Mouse (Mus musculus) MEL (cell line): ENCODE data around the gene Skida1. TPM values are rescaled to one million over a fixed set of nuclear protein-coding genes. Genes with fewer than 3 reads are reported as not detected.

Experiments
- DNase-seq: peaks from one replicate; pipeline ENCODE4 v3.0.0; 2011; ENCODE audit warnings: low read depth, low spot score
- H3K27ac ChIP-seq: 2 replicates; pipeline ENCODE4 v1.5.1; 2012; ENCODE audit warnings: low read depth, mild to moderate bottlenecking, control low read depth, low read length, moderate library complexity; ENCODE audit not compliant: control insufficient read depth
- H3K27me3 ChIP-seq, 2 experiments: fragments of 150-350 bp in 1 of 2; sonication (generic) in 1 of 2; 2 replicates each; pipeline ENCODE4 v1.6.1; 2012; ENCODE audit warnings: low read length in 2 of 2, mild to moderate bottlenecking in 2 of 2, improper control_type of control experiment in 1 of 2, moderate library complexity in 1 of 2; ENCODE audit not compliant: insufficient read depth in 2 of 2, control insufficient read depth in 1 of 2
- H3K36me3 ChIP-seq, 2 experiments: 2 replicates each; pipeline ENCODE4 v1.6.1; 2012 to 2014; ENCODE audit warnings: low read length in 2 of 2, improper control_type of control experiment in 1 of 2, inconsistent platforms in 1 of 2, mild to moderate bottlenecking in 1 of 2; ENCODE audit not compliant: insufficient read depth in 2 of 2, control insufficient read depth in 1 of 2
- H3K4me1 ChIP-seq, 2 experiments: fragments of 150-350 bp in 1 of 2; sonication (generic) in 1 of 2; 2 replicates each; pipeline ENCODE4 v1.6.1; 2012; ENCODE audit warnings: low read length in 2 of 2, improper control_type of control experiment in 1 of 2, mild to moderate bottlenecking in 1 of 2; ENCODE audit not compliant: insufficient read depth in 2 of 2, control insufficient read depth in 1 of 2
- H3K4me3 ChIP-seq, 2 experiments: fragments of 150-350 bp in 1 of 2; sonication (generic) in 1 of 2; 2 replicates each; pipeline ENCODE4 v1.5.1; 2012; ENCODE audit warnings: low read depth in 2 of 2, low read length in 2 of 2, mild to moderate bottlenecking in 2 of 2, moderate library complexity in 2 of 2, control low read depth in 1 of 2, improper control_type of control experiment in 1 of 2; ENCODE audit not compliant: control insufficient read depth in 1 of 2, insufficient read depth in 1 of 2
- H3K79me2 ChIP-seq: 2 replicates; pipeline ENCODE4 v1.6.1; 2012; ENCODE audit warnings: mild to moderate bottlenecking, low read length, moderate library complexity; ENCODE audit not compliant: control insufficient read depth, poor library complexity, insufficient read depth
- H3K9ac ChIP-seq: 2 replicates; pipeline ENCODE4 v1.6.1; 2012; ENCODE audit warnings: low read depth, mild to moderate bottlenecking, control low read depth, low read length, moderate library complexity; ENCODE audit not compliant: control insufficient read depth, poor library complexity, severe bottlenecking
- H3K9me3 ChIP-seq: fragments of 150-350 bp; sonication (generic); replicated peaks from 2 replicates; pipeline ENCODE4 v1.6.1; 2012; ENCODE audit warnings: mild to moderate bottlenecking, low read length, improper control_type of control experiment, moderate library complexity; ENCODE audit not compliant: insufficient read depth
- BHLHE40 ChIP-seq: IDR thresholded peaks from 2 replicates; pipeline ENCODE4 v1.6.1; 2012; ENCODE audit warnings: low read depth, mild to moderate bottlenecking, inconsistent platforms, low read length, improper control_type of control experiment, borderline replicate concordance
- CHD1 ChIP-seq: IDR thresholded peaks from 2 replicates; pipeline ENCODE4 v1.6.1; 2012; ENCODE audit warnings: low read depth, mild to moderate bottlenecking, inconsistent platforms, low read length, improper control_type of control experiment
- CHD2 ChIP-seq: IDR thresholded peaks from 2 replicates; pipeline ENCODE4 v1.6.1; 2011; ENCODE audit warnings: low read length, improper control_type of control experiment
- CTCF ChIP-seq, 3 experiments: IDR thresholded peaks in 2 of 3; conservative IDR thresholded peaks in 1 of 3; 2 replicates each; pipeline ENCODE4 v1.5.1; 2011 to 2012; ENCODE audit warnings: low read length in 3 of 3, low read depth in 2 of 3, mild to moderate bottlenecking in 2 of 3, improper control_type of control experiment in 1 of 3, inconsistent platforms in 1 of 3, mixed read lengths in 1 of 3, moderate library complexity in 1 of 3; ENCODE audit not compliant: control insufficient read depth in 1 of 3, insufficient read depth in 1 of 3, poor library complexity in 1 of 3, severe bottlenecking in 1 of 3
- E2F4 ChIP-seq: IDR thresholded peaks from 2 replicates; pipeline ENCODE4 v1.6.1; 2011; ENCODE audit warnings: low read depth, low read length, improper control_type of control experiment, borderline replicate concordance
- EP300 ChIP-seq, 2 experiments: IDR thresholded peaks; 2 replicates each; pipeline ENCODE4 v1.6.1; 2011; ENCODE audit warnings: improper control_type of control experiment in 2 of 2, low read length in 2 of 2, low read depth in 1 of 2, mild to moderate bottlenecking in 1 of 2
- ETS1 ChIP-seq: IDR thresholded peaks from 2 replicates; pipeline ENCODE4 v1.6.1; 2012; ENCODE audit warnings: low read depth, mild to moderate bottlenecking, inconsistent platforms, low read length, improper control_type of control experiment, moderate library complexity
- GABPA ChIP-seq: IDR thresholded peaks from 2 replicates; pipeline ENCODE4 v1.6.1; 2012; ENCODE audit warnings: low read depth, mild to moderate bottlenecking, inconsistent platforms, low read length, improper control_type of control experiment, moderate library complexity
- GATA1 ChIP-seq: IDR thresholded peaks from 2 replicates; pipeline ENCODE4 v1.6.1; 2011; ENCODE audit warnings: low read depth, low read length, improper control_type of control experiment
- HCFC1 ChIP-seq: IDR thresholded peaks from 2 replicates; pipeline ENCODE4 v1.6.1; 2012; ENCODE audit warnings: low read depth, mild to moderate bottlenecking, inconsistent platforms, low read length, improper control_type of control experiment, moderate library complexity
- JUND ChIP-seq: IDR thresholded peaks from 2 replicates; pipeline ENCODE4 v1.6.1; 2011; ENCODE audit warnings: low read depth, mild to moderate bottlenecking, improper control_type of control experiment, low read length
- MEF2A ChIP-seq: IDR thresholded peaks from 2 replicates; pipeline ENCODE4 v1.6.1; 2014; ENCODE audit warnings: low read depth, mild to moderate bottlenecking, inconsistent platforms, low read length, improper control_type of control experiment; ENCODE audit not compliant: poor library complexity, insufficient replicate concordance, severe bottlenecking; ENCODE audit errors: extremely low read depth
- MXI1 ChIP-seq: IDR thresholded peaks from 2 replicates; pipeline ENCODE4 v1.6.1; 2011; ENCODE audit warnings: mild to moderate bottlenecking, low read depth, low read length, improper control_type of control experiment
- NELFE ChIP-seq: IDR thresholded peaks from 2 replicates; pipeline ENCODE4 v1.6.1; 2011; ENCODE audit warnings: low read depth, low read length, improper control_type of control experiment
- NRF1 ChIP-seq: IDR thresholded peaks from 2 replicates; pipeline ENCODE4 v1.6.1; 2014; ENCODE audit warnings: low read depth, mild to moderate bottlenecking, inconsistent platforms, low read length, improper control_type of control experiment, moderate library complexity; ENCODE audit not compliant: poor library complexity, insufficient read depth, severe bottlenecking
- POLR2A ChIP-seq, 2 experiments: IDR thresholded peaks; 2 replicates each; pipeline ENCODE4 v1.6.1; 2011 to 2012; ENCODE audit warnings: low read length in 2 of 2, mild to moderate bottlenecking in 2 of 2, control low read depth in 1 of 2, improper control_type of control experiment in 1 of 2, low read depth in 1 of 2, moderate library complexity in 1 of 2; ENCODE audit not compliant: control insufficient read depth in 1 of 2, insufficient read depth in 1 of 2, poor library complexity in 1 of 2
- POLR2AphosphoS2 ChIP-seq: IDR thresholded peaks from 2 replicates; pipeline ENCODE4 v1.6.1; 2011; ENCODE audit warnings: low read length, improper control_type of control experiment
- POLR2AphosphoS5 ChIP-seq: IDR thresholded peaks from 2 replicates; pipeline ENCODE4 v1.6.1; 2012; ENCODE audit warnings: low read depth, borderline replicate concordance, mild to moderate bottlenecking, inconsistent platforms, low read length, moderate library complexity, mixed read lengths
- RAD21 ChIP-seq: IDR thresholded peaks from 2 replicates; pipeline ENCODE4 v1.6.1; 2011; ENCODE audit warnings: mild to moderate bottlenecking, low read depth, low read length, improper control_type of control experiment
- RCOR1 ChIP-seq: IDR thresholded peaks from 2 replicates; pipeline ENCODE4 v1.6.1; 2012; ENCODE audit warnings: low read depth, mild to moderate bottlenecking, inconsistent platforms, low read length, improper control_type of control experiment
- SIN3A ChIP-seq: IDR thresholded peaks from 2 replicates; pipeline ENCODE4 v1.6.1; 2012; ENCODE audit warnings: low read length, improper control_type of control experiment, inconsistent platforms
- SMC3 ChIP-seq: IDR thresholded peaks from 2 replicates; pipeline ENCODE4 v1.6.1; 2011; ENCODE audit warnings: low read depth, low read length, improper control_type of control experiment
- TAL1 ChIP-seq: IDR thresholded peaks from 2 replicates; pipeline ENCODE4 v1.6.1; 2012; ENCODE audit warnings: mild to moderate bottlenecking, inconsistent platforms, low read length, moderate library complexity, mixed read lengths
- TBP ChIP-seq: IDR thresholded peaks from 2 replicates; pipeline ENCODE4 v1.8.0; 2011; ENCODE audit warnings: low read depth, low read length, improper control_type of control experiment
- TCF12 ChIP-seq: IDR thresholded peaks from 2 replicates; pipeline ENCODE4 v1.6.1; 2014; ENCODE audit warnings: low read depth, mild to moderate bottlenecking, inconsistent platforms, low read length, improper control_type of control experiment, moderate library complexity
- UBTF ChIP-seq: IDR thresholded peaks from 2 replicates; pipeline ENCODE4 v1.6.1; 2012; ENCODE audit warnings: low read depth, mild to moderate bottlenecking, inconsistent platforms, low read length, improper control_type of control experiment, moderate library complexity, borderline replicate concordance; ENCODE audit not compliant: insufficient read depth
- USF1 ChIP-seq: IDR thresholded peaks from 2 replicates; pipeline ENCODE4 v1.6.1; 2014; ENCODE audit warnings: low read depth, mild to moderate bottlenecking, inconsistent platforms, low read length, improper control_type of control experiment, moderate library complexity
- USF2 ChIP-seq, 2 experiments: IDR thresholded peaks; 2 replicates each; pipeline ENCODE4 v1.6.1; 2011 to 2012; ENCODE audit warnings: improper control_type of control experiment in 2 of 2, low read length in 2 of 2, borderline replicate concordance in 1 of 2, inconsistent platforms in 1 of 2, low read depth in 1 of 2, mild to moderate bottlenecking in 1 of 2; ENCODE audit not compliant: insufficient read depth in 1 of 2
- ZC3H11A ChIP-seq: IDR thresholded peaks from 2 replicates; pipeline ENCODE4 v1.6.1; 2012; ENCODE audit warnings: low read depth, mild to moderate bottlenecking, inconsistent platforms, low read length, improper control_type of control experiment
- ZMIZ1 ChIP-seq: IDR thresholded peaks from 2 replicates; pipeline ENCODE4 v1.6.1; 2012; ENCODE audit warnings: low read depth, mild to moderate bottlenecking, inconsistent platforms, low read length, improper control_type of control experiment, moderate library complexity
- polyA plus RNA-seq, 2 experiments: library from polyadenylated mRNA; stranded (reverse) in 1 of 2; unstranded in 1 of 2; fragments of >175 nt in 1 of 2; fragments of >200 nt in 1 of 2; gene quantifications; 2 replicates each; pipeline versions ENCODE4 v1.2.1 to v1.2.4; 2012; ENCODE audit warnings: low replicate concordance in 2 of 2, low read depth in 1 of 2; ENCODE audit not compliant: insufficient read length in 2 of 2, insufficient read depth in 1 of 2, missing spikeins in 1 of 2
- total RNA-seq: library from RNA; depleted of rRNA; stranded (reverse); fragments of 300-350 nt; gene quantifications from 2 replicates; pipeline ENCODE4 v1.2.3, GENCODE M21; 2012

Skida1 gene
- total and polyA plus RNA-seq, 3 experiments: 0.12 to 0.88 TPM; not detected in 1

GRCm38 (mm10) chr2:18064941-18065707 is 16.3 kb upstream of the Skida1 start (continued):
- TF ChIP-seq USF1: peak; percentile 81
- TF ChIP-seq GATA1: no peak
- no peak for TF ChIP-seq RCOR1
- no peak for TF ChIP-seq JUND
- no peak for TF ChIP-seq TCF12
- no peak; the same call in 1 of the 2 replicates for TF ChIP-seq POLR2AphosphoS2
- no peak for TF ChIP-seq TAL1
- TF ChIP-seq CTCF (IDR thresholded peaks at IDR 0.05 in 2 of 3, conservative IDR thresholded peaks at IDR 0.05 in 1 of 3; ENCODE audit: control insufficient read depth in 1 of 3, insufficient read depth in 1 of 3, low read depth in 2 of 3, low read length in 3 of 3, poor library complexity in 1 of 3, severe bottlenecking in 1 of 3): 0 out of 6 replicates have a peak, but pooled peaks of 1 of the 3 experiments have one; percentile 2
- TF ChIP-seq NRF1: no peak
- 0 out of 2 replicates have a peak, but pooled peaks have one; percentile 51 for TF ChIP-seq ZMIZ1
- 0 out of 2 replicates have a peak, but pooled peaks have one; percentile 41 for TF ChIP-seq CHD1
- no peak; the same call in 1 of the 2 replicates for TF ChIP-seq E2F4
- TF ChIP-seq UBTF: no peak
- peak; percentile 64; the same call in 1 of the 2 replicates for TF ChIP-seq SIN3A
- peak; percentile 70 for TF ChIP-seq MXI1
- no peak for TF ChIP-seq ZC3H11A
- no peak for TF ChIP-seq HCFC1
- no peak for TF ChIP-seq TBP
- TF ChIP-seq POLR2AphosphoS5: no peak
- no peak for TF ChIP-seq SMC3

GRCm38 (mm10) chr2:18064356-18064858 is 15.6 kb upstream of the Skida1 start:
- no peaks in the 10 kb centered on the region for H3K27me3 ChIP-seq
- peaks cover 8 to 10% of the 10 kb centered on the region in 2 experiments for H3K4me1 ChIP-seq
- peaks cover 40% of the 10 kb centered on the region for H3K79me2 ChIP-seq
- peak; percentile 92 for DNase-seq
- H3K4me3 ChIP-seq: peak overlapping the region; percentile 82 to 88
- peak overlapping the region; percentile 97 for H3K9ac ChIP-seq
- peaks cover 9 to 33% of the 10 kb centered on the region in 2 experiments for H3K36me3 ChIP-seq
- H3K27ac ChIP-seq: peak overlapping the region; percentile 100
- no peaks in the 10 kb centered on the region for H3K9me3 ChIP-seq
- TF ChIP-seq EP300 (IDR thresholded peaks at IDR 0.05; ENCODE audit: low read depth in 1 of 2, low read length in 2 of 2): no peak; a peak in 1 of 4 replicates
- TF ChIP-seq TCF12: peak; percentile 48
- TF ChIP-seq ZMIZ1: peak; percentile 63
- TF ChIP-seq SIN3A: peak; percentile 31
- no peak; the same call in 1 of the 2 replicates for TF ChIP-seq BHLHE40
- no peak for TF ChIP-seq ZC3H11A
- peak; percentile 77 for TF ChIP-seq NELFE
- no peak for TF ChIP-seq E2F4
- no peak for TF ChIP-seq RCOR1
- TF ChIP-seq RAD21: no peak
- TF ChIP-seq SMC3: no peak
- peak; percentile 59 to 75; a peak in 3 of 4 replicates for TF ChIP-seq POLR2A (IDR thresholded peaks at IDR 0.05; ENCODE audit: control insufficient read depth in 1 of 2, insufficient read depth in 1 of 2, low read depth in 1 of 2, low read length in 2 of 2, poor library complexity in 1 of 2)
- no peak for TF ChIP-seq USF2 (IDR thresholded peaks at IDR 0.05; ENCODE audit: borderline replicate concordance in 1 of 2, insufficient read depth in 1 of 2, low read depth in 1 of 2, low read length in 2 of 2)
- TF ChIP-seq MEF2A: no peak
- no peak; the same call in none of the 2 replicates for TF ChIP-seq TBP
- no peak for TF ChIP-seq POLR2AphosphoS5
- no peak for TF ChIP-seq MXI1
- no peak for TF ChIP-seq JUND
- TF ChIP-seq ETS1: peak; percentile 23; the same call in 1 of the 2 replicates
- no peak for TF ChIP-seq GABPA
- TF ChIP-seq HCFC1: peak; percentile 74
- TF ChIP-seq POLR2AphosphoS2: peak; percentile 37
- no peak for TF ChIP-seq CHD2
- no peak for TF ChIP-seq USF1
